Mouse (Mus musculus): ENCODE measurements at regions not wholly inside any gene's neighbourhood (a gene's known extent, or its start where the extent isn't known, plus 50 kb on each side); places are given as distances from the start of the nearest gene placed in this dataset.

DNA sequence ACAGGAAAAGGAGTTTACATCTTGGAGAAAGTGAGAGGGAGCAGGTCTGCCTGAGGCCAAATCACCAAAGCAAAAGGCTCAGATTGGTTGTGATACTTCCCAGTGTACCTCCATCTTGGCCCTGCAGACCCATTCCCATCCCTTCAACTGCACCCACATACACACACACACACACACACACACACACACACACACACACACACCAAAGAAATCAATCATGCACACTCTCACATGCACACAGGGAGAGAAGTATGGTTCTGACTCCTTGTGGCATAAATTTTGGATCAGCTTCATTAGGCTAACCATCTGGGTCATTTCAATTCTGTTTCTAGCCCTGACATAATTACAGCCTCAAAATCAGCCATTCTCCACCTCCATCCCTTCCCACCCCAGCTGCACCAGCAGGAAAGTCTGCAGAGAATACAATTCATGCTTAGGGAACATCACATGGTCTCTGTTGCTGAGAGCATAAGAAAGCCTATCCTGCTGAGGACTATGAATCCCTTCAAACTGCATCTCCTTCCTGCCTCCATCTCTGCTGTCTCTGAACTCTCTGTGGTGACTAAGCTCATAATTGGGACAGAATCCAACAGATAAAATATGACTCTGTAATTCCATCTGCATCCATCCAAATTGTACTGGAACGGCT is 378.0 kb downstream of the Rapgef2 start:
- in situ Hi-C loops (cut with MboI; ENCODE audit: low sequenced_read_pairs), result no loop called here

DNA sequence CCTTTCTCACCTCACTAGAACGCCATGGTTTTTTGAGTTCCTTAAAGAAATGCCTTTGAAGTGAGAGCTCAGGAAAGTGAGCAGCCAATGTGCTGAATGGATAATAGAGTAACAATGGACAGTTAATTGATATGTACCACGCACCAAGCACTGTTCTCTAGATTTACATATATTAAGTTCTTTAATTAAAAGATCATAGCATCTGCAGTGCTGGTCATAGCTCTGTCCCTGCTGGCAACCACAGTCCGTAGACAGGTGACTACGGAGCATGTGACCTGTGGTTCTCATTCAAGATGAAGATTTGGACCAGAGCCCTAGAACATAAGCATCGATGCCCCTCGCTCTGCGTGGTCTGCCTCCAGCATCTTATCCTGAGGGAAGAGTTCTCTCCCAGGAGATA is 378.5 kb downstream of the Rapgef2 start:
- in situ Hi-C loops (cut with MboI; ENCODE audit: low sequenced_read_pairs), result no loop called here

DNA sequence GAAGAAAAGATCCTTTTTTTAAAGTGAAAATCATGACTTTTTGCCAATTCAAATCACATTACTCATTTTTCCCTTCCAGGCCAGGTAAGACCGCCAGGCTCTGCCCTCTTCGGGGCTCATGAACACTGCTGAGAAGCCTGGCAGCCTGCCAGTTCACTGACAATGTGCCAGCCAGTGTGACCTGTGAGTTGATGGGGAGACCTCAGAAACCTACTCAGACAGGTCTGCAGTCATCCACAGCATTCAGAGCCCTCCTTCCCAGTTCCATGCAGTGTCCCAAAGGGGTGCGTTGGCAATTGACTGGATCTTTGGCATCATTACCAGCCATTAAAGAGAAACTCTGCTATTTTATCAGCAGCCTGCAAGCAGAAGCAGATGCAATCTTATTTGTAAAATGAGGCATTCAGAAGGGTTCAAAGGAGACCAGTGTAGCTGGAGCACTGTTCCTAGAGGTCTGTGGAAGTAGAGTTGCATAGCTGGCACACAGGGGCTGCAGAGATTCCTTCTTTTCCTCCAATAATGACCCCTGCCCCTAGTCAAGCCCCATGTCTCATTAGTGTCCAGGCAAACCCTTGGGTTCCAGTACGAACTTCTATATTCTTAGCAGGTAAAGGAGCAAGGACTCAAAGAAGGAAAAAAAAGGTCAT is 384.4 kb downstream of the Rapgef2 start:
- in situ Hi-C loops (cut with MboI; ENCODE audit: low sequenced_read_pairs), result no loop called here

DNA sequence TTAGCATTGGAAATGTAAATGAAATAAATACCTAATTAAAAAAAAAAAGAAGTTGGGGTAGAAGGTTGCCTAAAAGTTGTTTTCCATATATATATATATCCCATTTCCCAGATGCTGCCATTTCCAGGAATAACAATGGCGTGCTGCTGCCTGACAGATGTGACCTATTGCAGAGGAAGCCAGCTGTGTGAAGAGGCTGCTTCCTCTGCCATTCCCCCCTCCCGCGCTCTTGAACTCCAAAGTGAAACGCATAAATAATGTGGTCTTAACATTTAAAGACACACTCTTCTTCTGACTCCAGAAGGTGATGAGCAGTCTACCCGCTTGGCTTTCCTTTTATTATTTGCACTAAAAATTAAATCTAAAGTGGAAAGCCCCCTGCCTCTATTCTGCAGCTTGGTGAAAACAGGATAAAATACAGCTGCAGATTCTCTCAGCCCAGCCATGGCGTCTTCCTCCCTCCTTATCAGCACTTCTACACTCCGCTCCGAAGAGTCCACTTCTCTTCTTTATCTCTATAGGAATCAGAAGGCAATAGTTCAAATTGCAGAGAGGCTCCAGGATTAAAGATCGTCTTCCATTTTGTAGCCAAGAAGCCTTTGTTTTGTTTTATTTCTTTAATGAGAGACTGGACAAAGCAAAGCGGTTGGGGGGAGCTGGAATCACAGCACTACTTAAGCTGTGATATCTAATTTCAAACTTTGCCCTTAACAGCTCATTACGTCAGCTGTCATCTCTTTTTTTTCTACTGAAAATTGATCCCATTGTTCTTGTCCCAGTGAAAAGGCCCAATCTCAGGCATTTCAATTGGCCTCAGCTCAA is 385.1 kb downstream of the Rapgef2 start:
- in situ Hi-C loops (cut with MboI; ENCODE audit: low sequenced_read_pairs), result no loop called here

DNA sequence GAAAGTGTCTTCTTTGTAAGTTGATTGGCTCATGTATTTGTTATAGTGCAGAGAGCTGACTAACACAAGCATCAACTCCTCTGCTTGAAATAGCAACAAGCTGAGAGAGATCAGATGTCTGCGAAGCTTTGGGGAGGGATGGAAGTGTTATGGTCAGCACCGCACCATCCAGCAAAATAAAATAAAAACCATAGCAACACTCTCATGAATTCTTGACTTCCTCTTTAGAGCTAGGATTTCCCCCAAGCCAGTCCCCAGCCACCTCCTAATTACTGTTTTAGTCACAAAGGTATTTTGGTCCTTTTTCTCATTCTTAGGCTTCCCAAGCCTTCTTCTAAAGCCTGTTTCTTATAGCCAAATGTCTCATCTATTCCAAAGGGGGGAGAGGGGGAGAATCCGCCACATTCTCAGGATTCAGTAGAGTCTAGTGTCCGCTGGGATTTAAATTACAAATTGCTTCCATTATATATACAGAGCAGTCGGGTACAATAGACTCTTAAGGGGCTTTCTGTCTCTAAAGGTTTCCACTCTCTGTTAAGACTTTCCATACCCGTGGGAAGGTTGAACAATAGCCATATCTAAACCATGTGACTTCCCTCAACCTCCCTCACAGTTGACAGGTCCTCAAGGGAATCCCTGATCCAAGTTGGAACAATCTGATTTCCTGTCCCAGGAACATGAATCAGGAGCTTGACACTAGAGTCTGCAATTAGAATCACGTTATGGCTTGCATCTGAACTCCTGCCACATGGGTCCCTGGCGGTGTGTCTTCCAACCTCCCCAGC is 386.7 kb downstream of the Rapgef2 start:
- in situ Hi-C loops (cut with MboI; ENCODE audit: low sequenced_read_pairs), result no loop called here

DNA sequence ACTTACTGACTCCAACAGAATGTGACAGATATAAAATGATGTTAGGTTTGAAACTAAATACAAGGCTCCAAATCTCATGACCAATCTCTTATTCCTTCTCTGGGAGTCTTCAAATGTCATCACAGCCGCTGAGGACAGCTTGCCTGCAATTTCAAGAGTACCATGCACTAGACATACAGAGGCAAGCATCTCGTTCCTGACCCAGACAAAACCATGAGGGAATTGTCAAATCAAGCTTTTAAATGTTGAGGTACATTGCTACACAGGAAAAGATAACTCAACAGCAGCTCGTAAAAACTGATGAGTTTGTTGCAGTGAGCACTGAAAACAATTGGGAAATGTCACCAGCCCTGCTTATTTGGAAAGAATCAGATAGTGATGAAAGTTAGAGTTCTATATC is 397.0 kb downstream of the Rapgef2 start:
- in situ Hi-C loops (cut with MboI; ENCODE audit: low sequenced_read_pairs), result no loop called here

DNA sequence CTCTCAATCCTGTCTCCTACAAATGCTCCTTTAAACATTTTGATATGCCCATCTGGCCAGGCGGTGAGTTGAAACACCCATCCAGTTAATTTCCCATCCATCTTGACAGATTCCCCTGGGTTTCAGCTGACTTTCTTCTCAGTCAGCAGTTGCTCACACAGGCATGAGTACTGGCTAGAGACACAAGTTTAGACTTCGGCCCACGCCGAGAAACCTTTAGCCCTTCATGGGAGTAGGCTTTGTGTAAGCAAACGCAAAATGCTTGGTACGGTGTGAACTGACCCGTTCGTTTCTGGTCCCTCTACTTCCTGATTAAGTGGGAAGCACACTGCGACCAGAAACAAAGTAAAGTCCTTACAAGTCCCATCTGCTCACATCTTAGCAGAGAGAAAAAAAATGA is 401.6 kb downstream of the Rapgef2 start:
- in situ Hi-C loops (cut with MboI; ENCODE audit: low sequenced_read_pairs), result no loop called here

DNA sequence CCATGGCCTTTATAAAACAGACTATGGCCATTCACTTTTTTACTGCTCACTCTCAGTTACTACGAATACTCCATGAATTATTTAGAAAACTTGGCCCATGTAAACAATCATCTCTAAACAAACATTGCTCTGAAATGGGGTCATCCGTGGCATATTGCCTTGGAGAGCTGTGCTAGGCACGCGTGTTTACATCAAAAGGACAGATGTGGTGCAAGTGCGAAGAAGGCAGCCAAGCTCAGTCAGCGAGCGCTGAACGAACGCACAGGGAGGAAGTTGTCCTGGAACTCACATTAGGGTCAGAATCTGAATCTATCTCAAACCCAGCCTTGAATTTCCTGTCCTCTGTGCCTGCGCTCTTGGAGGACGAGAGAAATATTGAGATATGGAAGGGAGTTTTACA is 402.3 kb downstream of the Rapgef2 start:
- in situ Hi-C loops (cut with MboI; ENCODE audit: low sequenced_read_pairs), result no loop called here

DNA sequence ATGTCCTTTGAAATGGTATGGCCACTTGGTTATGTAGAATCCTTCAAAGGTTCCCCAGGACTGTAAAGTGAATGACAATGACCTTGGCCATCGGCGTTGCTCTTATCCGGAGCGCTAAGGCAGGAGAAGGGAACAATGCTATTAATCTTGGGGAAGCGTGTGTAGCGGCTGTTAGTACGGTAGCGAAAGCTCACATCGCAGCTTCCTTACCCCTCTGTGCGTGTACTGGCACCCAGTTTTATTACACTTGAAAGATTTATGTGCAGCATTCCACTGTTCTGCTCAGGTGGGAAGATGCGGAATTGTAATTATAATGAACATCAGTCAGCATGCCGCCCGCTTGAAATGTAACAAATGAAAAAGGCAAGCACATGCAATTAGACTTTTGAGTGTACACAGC is 406.2 kb downstream of the Rapgef2 start:
- in situ Hi-C loops (cut with MboI; ENCODE audit: low sequenced_read_pairs), result no loop called here

DNA sequence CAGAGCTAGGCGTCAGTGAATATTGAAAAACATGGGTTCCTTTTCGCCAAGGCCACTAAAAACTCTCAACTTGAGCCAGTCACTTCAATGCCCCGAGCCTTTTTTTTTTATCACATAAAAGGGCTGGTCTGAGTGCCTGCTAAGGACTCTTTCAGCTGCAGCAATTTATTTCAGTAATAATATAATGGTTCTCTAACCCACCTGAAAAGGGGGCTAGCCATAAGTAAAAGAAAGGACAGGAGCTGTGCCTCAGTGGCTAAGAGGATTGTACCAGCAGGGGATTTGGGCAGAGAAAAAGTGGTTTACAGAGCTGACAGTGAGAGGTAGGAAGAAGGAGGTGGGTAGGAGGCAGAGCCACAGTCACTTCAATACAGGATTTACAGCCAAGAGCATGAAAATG is 409.0 kb downstream of the Rapgef2 start:
- in situ Hi-C loops (cut with MboI; ENCODE audit: low sequenced_read_pairs), result no loop called here

DNA sequence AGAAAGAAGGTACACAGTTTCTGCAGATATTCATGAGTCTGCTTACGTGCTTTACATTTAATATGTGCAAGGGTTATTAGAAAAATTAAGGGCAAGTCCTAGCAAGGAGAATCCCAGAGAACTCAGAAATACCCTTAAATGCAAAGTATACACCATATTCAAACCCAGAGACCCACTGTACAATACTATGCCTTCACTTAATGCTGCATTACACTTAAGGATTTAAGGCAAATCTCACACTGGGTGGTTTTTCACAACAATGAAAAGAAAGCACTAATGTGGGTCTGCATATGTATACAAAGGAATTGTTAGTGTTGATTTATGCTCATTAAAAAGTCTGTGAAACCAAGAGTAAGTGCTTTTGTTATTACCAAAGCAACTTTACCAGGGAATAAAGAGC is 419.4 kb downstream of the Rapgef2 start:
- in situ Hi-C loops (cut with MboI; ENCODE audit: low sequenced_read_pairs), result no loop called here

DNA sequence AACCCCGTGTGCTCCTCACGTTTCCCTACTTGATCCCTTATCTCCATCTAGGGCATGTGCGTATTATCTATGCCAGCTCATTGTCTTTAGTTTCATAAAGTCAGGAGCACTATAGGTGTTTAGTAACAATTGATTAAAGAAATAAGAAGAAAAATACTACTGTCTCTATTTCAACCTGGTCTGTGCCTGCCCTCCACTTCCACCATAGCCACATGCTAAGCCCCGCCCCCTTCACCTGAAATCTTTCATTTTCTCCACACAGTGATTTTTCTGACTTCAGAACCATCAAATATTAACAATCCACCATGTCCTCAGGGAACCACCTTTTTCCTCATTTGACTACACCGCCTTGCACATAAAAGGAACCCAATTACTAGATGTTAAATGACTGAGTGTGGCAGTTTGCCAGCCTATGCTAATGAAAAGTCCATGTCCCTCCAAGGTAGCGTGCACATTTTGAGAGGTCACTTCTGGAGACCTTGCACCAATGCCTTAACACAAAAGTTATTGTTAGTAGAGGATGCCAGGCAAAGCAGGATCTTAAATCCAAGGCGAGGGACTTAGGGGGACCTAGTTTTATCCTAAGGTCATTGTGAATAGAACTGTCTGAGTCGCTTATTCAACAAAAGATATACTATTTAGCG is 420.1 kb downstream of the Rapgef2 start:
- in situ Hi-C loops (cut with MboI; ENCODE audit: low sequenced_read_pairs), result no loop called here

DNA sequence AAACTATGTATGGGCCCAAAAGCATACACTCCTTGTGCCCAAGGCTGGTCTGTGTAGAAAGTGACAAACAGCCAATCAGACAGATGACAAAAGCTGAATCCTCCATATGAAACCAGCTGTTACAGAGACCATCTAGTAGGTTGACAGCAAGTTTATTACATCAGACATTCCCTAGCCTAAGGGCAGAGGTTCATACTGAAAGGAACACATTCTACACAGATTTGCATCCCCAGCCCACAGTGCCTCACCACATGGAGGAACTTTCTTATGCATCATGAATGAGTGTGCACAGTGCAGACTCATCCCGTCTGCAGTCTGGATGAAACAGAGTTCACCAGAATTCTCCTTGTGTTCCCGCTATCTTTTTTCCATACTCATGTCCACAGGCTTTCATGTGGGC is 423.3 kb downstream of the Rapgef2 start:
- in situ Hi-C loops (cut with MboI; ENCODE audit: low sequenced_read_pairs), result no loop called here

DNA sequence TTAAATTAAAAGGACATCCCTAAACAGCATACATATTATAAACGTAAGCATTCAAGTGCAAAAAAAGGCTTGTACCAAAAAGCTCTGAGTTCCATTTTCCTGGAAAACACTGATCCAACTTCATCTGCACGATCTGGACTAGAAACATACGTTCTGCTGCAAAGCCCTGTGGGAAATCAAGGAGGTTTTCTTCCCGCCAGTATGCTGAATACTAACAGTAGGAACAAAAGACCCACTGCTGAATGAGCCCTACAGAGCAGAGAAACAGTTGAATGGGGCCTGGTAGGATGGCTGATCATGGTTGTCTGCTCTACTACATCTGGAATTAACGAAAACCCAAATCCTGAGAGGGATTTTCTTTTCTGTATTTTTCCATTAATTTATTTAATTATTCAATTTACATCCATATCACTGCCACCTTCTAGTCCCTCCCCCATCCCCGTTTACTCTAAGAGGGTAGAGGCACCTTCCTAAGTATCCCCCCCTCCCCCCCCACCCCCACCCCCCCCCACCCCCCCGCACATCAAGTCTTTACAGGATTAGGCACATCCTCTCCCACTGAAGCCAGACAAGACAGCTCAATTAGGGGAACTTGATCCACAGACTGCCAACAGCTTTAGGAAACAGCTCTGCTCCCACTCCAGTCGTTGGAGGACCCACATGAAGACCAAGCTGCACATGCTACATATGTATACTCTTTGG is 439.5 kb downstream of the Rapgef2 start:
- in situ Hi-C loops (cut with MboI; ENCODE audit: low sequenced_read_pairs), result no loop called here

DNA sequence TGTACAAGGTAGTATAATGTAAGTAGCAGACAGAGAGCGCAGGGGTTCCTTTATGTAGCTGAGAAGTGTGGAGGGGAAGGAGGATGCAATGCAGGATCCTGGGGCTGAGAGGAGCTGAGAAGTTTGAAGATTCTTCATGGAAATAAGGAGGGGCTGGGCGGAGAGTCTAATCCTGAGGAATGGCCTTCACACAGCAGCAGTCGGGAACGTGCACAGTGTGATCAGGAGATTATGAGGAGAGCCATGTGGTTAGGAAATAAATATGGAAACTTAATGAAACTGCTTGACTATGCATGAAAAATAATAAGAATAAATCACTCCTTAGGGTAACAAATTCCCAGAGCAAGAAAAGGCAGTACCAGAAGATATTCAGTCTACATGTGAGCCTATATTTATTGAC is 445.1 kb downstream of the Rapgef2 start:
- in situ Hi-C loops (cut with MboI; ENCODE audit: low sequenced_read_pairs), result no loop called here

DNA sequence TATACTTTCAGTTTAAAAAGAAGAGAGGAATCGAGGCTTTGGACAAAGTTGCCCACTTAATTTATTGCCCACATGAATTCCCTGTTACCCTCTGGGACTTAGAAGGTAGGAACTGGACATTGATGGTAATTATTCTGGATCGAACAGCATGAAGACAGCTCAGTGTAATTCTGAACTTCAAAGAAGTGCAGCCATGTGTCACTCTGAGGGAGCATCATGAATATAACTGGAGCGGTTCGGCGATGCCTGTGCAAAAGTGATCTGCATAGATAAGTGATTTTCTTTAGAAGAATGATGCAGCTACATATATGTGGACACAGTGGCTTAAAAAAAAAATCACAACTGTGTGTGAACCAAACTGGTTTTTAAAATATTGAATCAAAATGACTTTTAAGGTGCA is 449.5 kb downstream of the Rapgef2 start:
- in situ Hi-C loops (cut with MboI; ENCODE audit: low sequenced_read_pairs), result no loop called here

DNA sequence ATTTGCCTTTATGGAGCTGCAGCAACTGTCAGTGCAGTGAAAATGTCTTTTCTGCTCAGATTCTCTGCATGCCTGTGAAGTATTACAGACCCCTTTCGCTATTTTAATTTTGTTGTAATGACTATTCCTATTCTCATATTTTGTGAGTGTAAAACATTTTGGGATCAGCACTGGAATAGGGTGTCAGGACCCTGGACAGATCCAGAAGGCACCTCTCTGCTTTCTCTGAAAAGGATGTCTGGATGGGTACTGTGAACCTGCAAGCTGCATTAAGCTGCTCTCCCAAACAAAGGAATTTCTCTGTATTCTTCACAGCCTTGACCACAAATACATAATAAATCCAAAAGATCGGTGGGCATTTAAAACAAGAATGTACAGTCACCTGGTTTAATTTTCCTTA is 460.8 kb downstream of the Rapgef2 start:
- in situ Hi-C loops (cut with MboI; ENCODE audit: low sequenced_read_pairs), result no loop called here

DNA sequence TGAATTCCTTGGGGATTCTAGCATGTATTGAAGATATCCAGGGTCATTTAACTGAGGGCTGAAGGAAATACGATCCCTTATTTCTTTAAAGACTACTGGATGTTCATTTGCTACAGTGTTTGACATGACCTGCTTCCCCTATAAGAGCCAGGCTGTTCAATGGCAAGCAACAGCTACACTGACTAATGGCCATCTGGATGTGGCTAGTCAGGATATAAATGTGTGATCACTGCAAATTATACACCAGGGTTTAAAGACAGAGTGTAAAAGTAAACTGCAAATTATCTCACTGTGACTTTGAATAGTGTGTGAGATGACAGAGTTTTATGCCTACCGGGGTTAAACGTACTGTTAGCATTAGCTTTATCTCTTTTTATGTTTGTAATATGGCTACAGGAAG is 473.9 kb downstream of the Rapgef2 start:
- in situ Hi-C loops (cut with MboI; ENCODE audit: low sequenced_read_pairs), result no loop called here

DNA sequence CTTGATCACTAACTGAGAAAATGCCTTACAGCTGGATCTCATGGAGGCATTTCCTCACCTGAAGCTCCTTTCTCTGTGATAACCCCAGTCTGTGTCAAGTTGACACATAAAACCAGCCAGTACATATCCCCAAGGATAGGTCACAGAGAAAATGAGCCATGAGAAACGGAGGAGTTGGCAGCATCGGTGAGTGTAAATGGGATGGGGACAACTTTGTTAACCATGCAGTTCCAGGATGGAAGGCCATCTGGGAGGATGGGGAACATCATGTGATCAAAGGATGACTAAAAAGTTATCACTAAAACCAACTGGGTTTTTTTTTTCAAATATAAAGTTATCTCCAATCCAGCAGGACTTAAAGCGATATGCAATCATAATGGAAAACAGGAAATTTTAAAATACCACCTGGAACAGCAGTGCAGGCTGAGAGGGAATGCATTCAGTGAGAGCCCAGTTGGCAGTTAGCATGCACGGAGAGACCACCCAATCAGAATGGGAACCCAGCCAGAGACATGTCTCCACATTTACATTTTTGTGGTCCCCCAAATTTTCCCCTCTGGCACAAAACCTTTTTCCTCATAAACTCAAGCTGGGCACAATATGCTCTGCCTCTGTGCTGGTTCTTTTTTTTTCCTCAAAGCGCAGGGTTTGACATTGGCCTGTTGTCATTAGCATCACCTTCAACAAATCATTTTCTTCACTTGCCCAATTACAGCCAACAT is 475.7 kb downstream of the Rapgef2 start:
- in situ Hi-C loops (cut with MboI; ENCODE audit: low sequenced_read_pairs), result no loop called here

DNA sequence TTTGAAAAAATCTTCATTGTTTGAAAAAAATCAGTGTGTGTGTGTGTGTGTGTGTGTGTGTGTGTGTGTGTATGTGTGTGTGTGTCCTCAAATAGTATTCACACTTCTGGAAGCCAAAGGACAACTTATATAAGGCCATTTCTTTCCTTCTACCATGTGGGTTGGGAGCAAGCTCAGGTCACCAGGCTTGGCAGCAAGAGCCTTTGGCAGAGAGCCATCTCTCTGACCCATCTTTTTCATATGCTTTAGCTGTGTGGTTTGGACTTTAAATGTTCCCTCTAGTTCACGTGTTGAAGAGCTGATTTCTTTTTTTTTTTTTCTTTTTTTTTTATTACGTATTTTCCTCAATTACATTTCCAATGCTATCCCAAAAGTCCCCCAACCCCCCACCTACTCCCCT is 483.1 kb downstream of the Rapgef2 start:
- in situ Hi-C loops (cut with MboI; ENCODE audit: low sequenced_read_pairs), result no loop called here

Measured in CH12F3 (cell line).